Mouse (Mus musculus) T-helper 17 cell (primary cell): ENCODE data around the gene Mrtfa.

Experiments used
- in situ Hi-C, 2 experiments: fragments of 300-600 bp; cut with MboI, MseI; formaldehyde crosslinking; loops; 1 replicate in 1 of 2; 2 replicates in 1 of 2; pipeline ENCODE4 v1.15.1; 2025; ENCODE audit warnings: high pct_unique_total_duplicates in 2 of 2

The Mrtfa gene

DNA sequence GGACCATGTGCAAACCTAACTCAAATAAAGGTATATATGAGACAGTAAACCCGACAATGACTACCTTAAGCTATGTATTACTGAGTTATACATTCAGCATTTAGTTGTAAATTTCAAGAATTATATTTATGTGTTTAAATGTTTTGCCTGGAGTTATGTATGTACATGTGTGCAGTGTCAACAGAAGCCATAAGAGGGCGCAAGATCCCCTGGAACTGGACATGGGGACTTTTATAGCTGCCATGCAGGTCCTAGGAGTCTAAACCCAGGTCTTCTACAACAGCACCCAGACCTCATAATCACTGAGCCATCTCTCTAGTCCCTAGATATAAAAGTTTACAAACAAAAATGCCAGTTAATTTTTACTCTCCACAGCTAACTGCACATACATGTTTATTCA is 117.8 kb downstream of the Mrtfa start:
- in situ Hi-C loops, result loop anchor here (5.0 kb wide), 1 partner anchor 125 kb away; no protein-coding TSS in a partner anchor

DNA sequence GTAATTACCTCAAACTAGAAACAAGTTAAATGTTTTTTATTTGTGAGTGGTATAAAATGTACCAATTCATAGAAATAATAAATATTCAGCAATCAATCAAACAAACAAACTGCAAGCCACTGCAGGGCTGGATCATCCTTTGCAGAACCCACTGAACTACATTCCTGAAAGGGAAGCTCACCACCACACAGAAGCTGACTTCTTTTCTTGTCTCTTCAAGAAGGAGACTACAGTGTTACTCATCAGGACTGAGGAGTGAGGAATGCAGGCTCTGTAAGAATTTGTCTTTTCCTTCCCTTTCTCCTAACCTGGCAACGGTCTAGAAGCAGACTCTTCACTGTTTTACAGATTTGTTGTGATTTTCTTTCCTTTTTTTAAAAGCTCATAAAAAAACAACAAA is 120.1 kb downstream of the Mrtfa start:
- in situ Hi-C loops, result loop anchor here (5.0 kb wide), 1 partner anchor 127 kb away; no protein-coding TSS in a partner anchor

DNA sequence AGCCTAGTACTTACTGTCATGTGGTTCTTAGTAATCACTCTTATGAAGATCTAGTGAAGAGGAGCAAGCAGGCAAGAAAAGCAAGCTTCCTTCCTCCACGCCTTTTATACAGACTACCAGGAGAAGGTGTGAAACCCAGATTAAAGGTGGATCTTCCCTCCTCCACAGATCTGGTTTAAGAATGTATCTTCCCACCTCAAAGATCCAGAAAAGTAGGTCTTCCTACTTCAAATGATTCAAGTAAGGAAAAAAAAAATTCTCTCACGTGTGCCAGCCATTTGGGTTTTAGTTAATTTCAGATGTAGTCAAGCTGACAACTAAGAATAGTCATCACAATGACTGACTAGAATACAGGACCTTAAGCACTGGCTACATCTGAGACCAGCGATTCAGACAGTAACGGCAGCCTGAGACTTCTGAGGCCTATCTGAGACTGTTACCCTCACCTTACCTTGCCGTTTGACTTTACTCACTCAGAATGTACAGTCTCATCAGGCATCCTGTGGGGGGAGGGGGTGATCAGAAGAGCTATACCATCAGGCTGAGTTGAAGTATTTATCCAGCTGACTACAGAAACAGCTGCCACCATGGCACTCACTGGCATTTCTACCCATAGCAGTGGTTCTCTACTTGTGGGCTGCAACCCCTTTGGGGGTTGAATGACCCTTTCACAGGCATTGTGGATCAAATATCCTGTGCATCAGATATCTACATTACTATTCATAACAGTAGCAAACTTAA is 121.7 kb downstream of the Mrtfa start:
- in situ Hi-C loops, result loop anchor here in 1 of 2 experiments (5.0 kb wide), 1 partner anchor 108 kb away; no protein-coding TSS in a partner anchor

DNA sequence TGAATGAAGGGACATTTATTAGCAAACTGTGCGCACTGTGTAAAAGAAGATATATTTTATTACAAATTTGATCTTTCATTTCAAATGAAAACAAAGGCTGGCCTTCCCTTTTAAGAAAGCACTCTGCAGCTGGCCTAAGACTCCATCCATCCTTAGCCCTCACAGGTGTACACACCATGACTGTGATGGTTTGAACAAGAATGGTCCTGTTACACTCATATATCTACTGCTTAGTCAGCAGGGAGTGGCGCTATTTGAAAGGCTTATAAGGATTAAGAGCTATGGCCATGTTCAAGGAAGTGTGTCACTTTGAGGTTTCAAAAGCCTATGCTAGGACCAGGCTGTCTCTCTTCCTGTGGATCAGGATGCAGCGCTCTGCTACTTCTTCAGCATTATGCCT is 122.8 kb downstream of the Mrtfa start:
- in situ Hi-C loops, result loop anchor here in 1 of 2 experiments (5.0 kb wide), 1 partner anchor 110 kb away; no protein-coding TSS in a partner anchor

DNA sequence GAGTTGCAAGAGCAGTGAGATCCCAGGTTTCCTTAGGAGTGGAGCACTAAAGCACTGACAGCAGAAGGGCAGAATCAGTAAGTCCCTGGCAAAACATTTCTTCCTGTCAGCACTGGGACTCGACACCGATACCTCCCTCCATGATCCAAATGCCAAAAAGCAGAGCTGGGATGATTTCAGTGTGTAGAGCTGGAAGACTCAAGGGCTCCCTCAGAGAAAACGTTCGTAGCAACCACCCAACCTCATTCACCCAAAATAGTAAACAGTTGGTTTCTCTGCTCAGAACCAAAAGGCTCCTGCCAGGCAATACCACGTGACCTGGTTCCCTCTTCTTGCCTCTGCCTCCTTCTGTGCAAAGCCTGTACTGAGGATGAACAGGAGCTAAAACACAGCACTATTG is 123.6 kb downstream of the Mrtfa start:
- in situ Hi-C loops, result loop anchor here in 1 of 2 experiments (5.0 kb wide), 1 partner anchor 110 kb away; no protein-coding TSS in a partner anchor

DNA sequence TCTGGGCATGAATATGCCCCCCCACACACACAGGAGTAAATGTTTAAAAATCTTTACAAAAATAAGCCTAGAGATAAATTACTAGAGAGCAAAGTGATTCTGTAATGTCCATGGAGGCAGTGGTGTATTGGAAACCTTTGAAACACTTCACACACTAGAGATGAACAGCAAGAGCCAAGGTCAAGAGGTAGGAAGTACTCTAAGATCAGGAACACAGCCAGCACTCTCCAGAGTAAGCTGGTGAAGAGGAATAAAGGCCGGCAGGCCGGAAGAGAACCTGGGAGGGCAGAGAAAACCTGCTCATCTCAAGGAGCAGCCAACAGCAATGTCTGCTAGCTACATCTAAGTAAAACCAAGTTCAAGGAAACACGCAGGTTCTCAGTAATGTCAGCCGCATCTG is 125.9 kb downstream of the Mrtfa start:
- in situ Hi-C loops, result loop anchor here in 1 of 2 experiments (5.0 kb wide), 1 partner anchor 113 kb away; no protein-coding TSS in a partner anchor

DNA sequence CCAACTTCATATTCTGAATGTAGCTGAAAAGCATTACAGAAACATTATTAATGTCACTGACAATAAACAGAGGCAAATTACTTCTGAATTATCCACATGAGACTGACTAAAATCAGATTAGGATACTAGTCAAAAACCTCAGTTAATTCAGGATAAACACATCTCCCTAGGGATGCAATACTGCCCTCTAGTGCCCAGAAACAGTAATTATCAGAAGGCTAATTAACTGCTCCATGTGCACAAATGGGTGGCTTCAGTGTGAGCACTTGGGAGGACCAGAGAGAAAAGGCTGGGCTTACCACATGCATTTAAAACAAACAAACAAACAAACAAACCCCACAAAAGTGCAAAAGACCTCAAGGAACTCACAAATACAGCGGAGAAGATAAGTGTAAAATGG is 126.4 kb downstream of the Mrtfa start:
- in situ Hi-C loops, result no loop called here

DNA sequence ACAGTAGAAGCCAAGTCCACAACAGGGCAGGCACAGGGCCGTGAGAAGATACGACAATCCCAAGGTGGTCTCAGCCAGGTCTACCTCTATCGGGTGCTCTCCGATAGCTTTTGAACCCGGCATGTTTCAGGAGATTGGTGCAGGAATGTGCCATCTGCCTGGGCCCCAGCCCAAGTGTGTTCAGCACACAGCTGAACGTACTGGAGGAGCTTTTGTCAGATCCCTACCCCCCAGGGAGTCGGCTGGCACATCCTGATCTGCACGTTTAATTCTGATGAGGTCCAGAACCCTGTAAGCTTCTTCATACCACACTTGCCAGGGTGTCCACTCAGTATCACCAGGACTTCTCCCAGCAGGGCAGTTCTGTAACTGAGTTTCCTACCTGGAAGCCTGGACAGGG is 127.9 kb downstream of the Mrtfa start:
- in situ Hi-C loops, result no loop called here

DNA sequence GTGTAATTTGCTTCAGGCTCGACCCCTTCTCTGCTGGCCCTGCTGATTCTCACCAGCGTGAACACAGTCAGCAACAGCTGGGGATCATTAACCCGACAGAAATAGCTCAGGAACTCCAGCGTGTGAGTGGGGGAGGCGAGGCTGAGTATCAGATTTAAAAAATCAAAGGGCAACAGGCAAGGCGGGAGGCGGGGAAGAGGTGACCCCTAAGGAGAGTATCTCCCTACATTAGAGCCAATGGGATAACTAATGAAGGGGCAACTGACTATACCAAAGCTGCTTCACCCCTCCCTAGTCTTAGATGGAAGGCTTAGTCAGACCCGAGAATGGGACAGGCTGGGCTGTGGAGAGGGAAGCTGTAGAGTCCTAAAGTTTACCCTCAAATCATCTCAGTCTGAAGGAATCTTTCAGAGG is 128.4 kb downstream of the Mrtfa start:
- in situ Hi-C loops, result no loop called here

DNA sequence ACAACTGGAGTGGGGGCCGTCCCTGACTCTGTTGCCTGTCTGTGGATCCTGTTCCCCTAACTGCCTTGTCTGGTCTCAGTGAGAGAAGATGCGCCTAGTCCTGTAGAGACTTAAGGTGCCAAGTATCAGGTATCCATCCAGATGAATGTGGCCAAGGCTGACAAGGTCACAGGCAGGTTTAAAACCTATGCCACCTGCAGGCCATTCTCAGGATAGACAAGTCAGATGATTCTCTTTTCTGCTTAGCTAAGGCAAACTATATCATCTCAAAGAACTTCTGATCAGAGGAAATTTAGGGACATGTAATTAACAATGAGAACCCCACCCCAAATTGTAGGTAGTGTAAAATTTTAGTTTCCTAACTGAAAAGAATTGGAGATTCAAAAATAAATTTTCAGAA is 129.6 kb downstream of the Mrtfa start:
- in situ Hi-C loops, result no loop called here

DNA sequence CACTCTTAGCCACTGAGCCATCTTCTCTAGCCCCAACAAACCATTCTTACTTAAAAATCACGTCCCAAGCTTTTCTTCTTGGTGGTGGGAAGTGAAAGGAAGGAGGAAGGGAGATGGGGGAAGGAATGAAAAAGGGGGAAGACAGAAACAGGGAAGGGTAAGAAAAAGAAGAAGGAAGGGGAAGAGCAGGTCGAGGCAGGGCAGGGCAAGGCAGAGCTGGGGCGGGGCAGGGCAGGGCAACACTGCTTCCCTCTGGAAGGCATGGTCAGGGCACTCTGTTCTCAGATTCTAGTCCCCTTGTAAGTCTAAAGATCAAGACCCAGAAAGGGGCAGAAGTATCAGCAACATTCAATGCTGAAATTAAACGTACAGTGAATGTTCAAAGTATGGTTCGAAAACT is 132.8 kb downstream of the Mrtfa start:
- in situ Hi-C loops, result no loop called here

DNA sequence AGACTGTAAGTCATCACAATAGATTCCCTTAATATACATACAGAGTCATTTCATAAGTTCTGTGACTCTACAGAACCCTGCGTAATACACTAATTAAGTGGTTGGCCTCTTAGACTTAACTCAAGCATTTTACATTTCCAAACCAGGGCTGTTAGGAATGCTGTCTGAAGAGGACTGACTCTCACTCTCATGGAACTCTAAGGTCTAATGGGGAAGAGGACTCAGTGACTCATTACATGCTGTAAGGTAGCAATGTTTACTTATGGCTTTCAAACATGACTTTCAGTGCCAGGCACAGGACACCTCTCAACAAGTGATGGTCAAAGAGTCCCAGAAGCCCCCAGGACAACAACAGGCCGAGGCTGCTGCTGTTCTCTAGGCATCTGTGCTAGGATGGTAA is 135.1 kb downstream of the Mrtfa start:
- in situ Hi-C loops, result no loop called here

DNA sequence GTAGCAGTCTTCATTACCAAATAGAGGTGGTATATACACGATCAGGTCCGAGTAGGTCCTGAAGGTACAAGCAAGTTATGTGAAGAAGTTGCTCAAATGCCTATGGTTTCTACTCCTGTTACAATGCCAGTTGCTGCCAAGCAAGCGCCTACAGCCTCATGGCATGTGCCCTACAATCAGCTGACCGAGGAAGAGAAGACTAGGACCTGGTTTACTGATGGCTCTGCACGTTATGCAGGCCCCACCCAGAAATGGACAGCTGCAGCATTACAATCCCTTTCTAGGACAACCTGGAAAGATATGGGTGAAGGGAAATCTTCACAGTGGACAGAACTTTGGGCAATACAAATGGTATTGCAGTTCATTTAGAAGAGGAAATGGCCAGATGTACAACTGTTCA is 138.1 kb downstream of the Mrtfa start:
- in situ Hi-C loops, result no loop called here

DNA sequence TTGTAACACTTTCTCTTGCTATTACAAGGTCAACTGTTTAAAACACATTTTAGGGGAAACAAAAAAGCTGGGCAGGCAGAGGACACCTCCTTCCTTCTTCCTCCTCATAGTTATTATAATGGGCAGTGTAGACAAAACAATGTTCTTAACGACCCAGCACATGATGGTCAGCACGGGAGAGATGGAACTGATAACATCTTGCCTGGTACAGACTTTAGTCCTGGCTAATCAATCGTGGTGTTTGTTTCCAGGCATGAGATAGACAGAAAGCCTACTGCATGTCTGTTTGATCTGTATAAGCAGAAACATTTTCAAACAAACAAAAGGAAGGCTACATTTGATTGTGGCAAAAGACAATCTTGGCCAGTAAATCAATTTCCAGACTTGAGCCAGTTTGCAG is 140.1 kb downstream of the Mrtfa start:
- in situ Hi-C loops, result no loop called here

DNA sequence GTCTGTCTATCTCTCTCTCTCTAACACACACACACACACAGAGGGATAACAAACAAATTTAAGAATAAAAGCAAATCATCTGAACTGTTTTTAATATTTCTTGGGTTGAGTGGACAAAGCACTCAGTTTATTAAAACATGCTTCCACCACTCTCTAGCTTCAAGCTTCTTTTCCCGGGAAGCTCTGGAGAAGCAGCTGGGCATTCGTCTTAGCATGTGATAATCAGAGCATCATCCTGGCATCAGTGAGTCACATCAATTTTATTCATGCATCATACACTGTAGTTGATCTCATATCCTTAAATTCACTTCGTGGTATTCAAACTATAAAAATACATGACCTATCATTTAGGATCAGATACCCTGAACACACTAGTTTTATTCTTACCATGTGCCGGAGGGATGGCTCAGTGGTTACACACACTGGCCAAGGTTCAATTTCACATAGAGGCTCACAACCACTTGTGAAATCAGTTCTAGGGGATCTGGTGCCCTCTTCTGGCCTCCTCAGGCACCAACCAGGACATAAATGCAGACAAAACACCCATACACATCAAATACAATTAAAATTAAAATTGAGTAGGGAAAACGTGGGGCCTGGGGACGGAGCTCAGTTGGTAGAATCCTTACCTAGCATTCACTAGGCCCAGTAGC is 141.0 kb downstream of the Mrtfa start:
- in situ Hi-C loops, result no loop called here

DNA sequence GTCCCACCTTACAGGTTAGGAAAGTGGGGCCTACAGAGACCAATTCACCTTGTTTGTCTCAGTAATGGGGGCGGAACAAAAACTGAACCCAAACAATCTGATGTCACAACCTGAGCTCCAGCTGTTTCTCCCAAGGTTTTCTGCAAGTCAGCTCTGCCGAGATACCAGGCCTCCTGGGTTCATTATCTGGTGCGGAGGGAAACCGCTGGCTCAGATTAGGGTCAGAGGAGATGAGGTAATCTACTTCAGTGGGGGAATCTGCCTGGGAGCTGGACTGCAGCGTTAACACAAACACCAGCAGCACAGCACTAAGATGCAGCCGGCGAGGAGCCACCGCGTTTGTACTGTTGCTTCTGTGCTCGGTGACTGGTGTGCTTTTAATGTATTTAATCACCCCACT is 143.1 kb downstream of the Mrtfa start:
- in situ Hi-C loops, result no loop called here

DNA sequence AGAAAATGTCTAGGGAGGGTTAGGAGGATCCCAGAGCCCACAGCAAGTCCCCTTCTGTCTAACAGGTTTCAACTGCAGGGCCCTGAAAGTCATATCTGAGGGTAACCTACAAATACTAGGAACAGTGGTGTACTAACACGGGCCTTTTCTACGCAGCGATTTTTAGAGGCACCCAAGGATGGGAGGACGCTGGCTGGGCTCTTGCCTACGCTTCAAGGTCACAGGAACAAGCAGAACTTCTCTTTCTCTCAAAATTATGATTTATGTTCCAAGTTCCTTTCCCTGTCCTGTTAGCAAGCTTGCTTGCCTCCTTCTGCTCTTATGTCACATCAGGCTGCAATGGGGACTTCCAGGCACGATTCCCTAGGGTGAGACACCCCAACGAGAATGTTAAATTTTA is 144.5 kb downstream of the Mrtfa start:
- in situ Hi-C loops, result no loop called here

DNA sequence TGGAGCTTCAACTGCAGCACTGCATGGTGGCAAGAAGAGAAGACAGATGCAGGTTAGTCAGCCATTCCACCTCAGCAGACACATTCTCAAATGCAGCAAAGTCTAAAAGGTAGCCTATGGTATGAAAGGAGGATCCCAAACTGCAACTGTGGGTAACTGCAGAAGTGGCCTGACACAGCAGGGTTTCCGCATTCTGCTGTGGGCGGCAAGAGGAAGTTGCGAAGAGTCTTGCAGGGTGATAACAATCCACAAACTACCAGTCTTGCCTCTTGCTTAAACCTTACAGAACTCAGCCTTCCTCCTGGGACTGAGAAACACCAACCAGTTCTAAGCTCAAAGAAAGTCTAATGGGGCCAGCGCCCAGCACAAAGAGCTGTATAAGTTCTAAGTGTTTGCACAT is 145.2 kb downstream of the Mrtfa start:
- in situ Hi-C loops, result no loop called here

DNA sequence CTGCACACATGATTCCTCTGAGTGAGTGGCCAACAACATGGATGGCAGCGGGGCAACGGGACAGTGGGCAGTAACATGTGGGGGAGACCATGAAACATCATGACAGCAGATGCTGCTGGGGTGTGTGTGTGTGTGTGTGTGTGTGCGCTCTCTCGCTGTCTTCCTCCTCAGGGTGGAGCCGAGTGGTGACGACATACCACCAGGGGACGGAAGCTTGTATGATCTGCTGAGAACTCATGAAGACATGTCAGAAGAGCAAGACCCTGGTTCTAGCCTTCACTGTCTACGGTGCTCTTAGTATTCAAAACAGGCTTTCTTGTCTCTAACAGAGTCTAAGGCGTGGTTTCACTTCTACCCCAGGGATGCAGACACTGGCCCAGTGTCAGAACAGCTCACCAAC is 146.1 kb downstream of the Mrtfa start:
- in situ Hi-C loops, result no loop called here

DNA sequence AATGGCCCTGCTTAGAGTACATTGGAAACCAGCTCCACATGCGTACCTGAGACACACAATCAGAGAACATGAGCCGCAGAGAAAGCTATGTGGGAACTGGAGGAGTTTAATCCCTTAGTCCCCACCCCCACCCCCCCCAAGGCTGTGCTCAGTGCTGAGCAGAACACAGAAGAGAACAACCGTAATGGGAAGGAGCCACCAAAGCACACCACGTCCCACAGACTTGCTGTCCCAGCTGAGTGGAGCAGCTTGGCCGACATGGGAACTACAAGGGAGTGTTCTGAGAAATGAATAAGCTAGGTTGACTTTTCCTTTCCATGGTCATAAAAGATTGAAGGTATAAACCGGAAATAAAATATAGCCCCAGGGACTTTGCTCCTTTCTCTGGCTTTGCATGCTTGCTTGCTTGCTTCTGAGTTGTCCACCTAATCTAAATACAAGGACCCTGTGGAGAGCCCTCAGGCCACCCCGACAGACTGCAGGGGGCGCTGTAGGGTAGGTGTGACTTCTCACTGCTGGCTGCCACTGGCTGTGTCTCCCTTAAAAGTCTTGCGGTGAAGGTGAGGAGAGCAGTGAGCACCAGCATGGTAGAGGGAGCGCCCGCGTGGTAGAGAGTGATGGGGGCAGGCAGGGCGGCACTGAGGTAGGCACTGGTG is 148.2 kb downstream of the Mrtfa start:
- in situ Hi-C loops, result no loop called here

DNA sequence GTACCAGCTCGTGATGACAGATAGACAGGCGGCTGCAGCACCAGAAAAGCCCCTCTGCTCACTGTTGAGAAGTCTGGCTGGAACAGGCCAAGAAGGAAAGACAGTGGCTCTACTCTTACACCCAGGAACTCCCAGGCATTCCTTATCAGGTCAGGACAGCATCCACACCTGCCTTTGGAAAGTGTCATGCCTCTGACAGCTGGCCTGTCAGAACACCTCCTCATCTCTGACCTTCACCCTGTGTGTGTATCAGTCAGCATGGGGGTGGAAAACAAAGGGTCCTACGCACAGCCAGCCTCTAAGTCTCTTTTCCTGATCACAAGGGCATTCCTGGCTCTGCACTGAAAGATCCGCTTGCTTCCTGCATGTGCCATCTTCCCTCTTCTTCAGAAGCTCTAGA is 148.8 kb downstream of the Mrtfa start:
- in situ Hi-C loops, result no loop called here

DNA sequence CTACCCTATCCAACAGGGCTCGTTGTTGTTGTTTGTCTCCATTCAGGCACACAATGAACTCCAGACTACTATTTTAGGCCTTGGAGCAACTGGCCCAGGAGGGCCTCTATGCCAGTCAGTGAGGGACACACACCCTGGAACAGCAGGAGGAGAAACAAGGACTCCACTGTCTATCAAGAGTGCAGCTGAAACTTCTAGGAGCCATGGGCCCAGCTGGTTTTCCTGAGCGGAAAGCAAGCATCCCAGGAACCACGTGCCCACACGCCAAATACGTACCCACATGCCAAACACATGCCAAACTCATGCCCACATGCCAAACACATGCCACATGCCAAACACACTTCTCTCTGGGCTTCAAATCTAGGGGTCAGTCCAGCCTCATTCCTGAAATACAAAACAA is 152.1 kb downstream of the Mrtfa start:
- in situ Hi-C loops, result no loop called here
